Mouse (Mus musculus): ENCODE results near the gene Arvcf.

DNA sequence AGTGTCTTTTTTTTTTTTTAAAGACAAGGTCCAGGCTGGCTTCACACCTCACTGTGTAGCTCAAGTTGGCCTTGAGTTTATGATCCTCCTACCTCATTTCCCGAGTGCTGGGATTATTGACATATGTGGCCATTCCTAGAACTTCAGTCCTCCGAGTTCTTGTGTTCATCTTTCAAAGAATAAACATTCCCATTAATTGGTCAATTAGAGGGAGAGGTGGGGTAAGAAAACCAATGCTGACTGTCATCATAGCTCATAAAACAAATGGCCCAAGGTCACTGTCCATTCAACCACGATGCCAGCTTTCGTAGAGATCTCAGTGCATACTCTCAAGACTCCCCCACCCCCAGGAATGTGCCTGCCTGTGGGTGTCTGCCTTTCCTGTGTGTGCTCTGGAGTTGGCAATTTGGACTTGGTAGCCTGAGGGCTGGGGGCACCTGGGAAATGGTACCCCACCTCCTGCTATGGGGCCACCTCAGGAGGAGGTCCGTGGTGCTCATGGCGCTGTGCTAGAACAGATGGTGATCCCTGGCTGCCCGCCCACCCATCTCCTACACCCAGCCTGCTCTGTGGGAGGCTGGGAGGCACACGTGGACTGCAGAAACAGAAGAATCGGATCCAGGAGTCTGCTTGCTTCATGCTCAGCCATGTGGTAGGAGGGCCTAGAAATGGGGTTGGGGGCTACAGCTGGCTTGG, 103.7 kb downstream of the Arvcf start:
- TF ChIP-seq CTCF (IDR thresholded peaks at IDR 0.05), result no peak
- no peak for TF ChIP-seq EP300 (IDR thresholded peaks at IDR 0.05; ENCODE audit: insufficient read depth, low read depth, low read length)
